Mouse (Mus musculus) adrenal gland, postnatal 14 days (tissue): ENCODE measurements around the gene Dact2. TPM values are rescaled to one million over a fixed set of nuclear protein-coding genes. Genes with fewer than 3 reads are reported as not detected.
A peak's percentile ranks its signal among the peaks of the same experiment; 100 is the strongest.

Source experiments
- DNase-seq: peaks from one replicate; pipeline ENCODE4 v3.0.0; 2021; ENCODE audit warnings: mixed read lengths
- long read RNA-seq, 2 experiments: library from polyadenylated mRNA; stranded (forward); transcript quantifications; one replicate each; pipeline ENCODE4 v2.0.0; 2021
- total RNA-seq: library from RNA; stranded (reverse); gene quantifications from 2 replicates; pipeline ENCODE4 v1.2.3, GENCODE M21; 2021

The Dact2 gene
- total RNA-seq = 1.4 and 2.0 TPM in 2 replicates
- long read RNA-seq, experiment 1 = 0 reads
- long read RNA-seq, experiment 2 = 0 reads

DNA sequence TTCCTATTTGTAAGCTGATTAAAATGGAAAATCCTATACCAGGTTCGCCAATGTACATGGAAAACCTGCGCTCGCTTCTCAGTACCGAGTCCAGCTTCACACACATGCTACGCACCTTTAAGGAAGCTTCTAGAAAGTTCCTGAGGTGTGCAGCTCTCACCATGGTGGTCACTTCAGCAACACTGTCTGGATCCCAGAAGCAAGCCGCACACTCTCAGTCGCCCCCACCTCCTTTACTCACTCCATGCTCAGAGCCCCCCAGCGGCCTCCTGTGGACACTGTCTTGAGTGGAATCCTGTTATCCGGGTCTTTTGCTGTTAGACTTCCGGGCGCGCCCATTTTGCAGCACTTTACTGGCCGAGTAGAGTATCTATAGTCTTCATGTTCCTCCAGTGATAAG, at the start of gene Dact2:
Dact2 (minus strand) TSS at position 244 of the 400 bp plus-strand sequence.
- DNase-seq = no peak

- no peak for DNase-seq
Observed at GRCm38 (mm10) chr17:14252456-14252855, 48.4 kb upstream of the Dact2 start.

- DNase-seq = no peak
Observed at GRCm38 (mm10) chr17:14250401-14250800, 46.3 kb upstream of the Dact2 start.

- DNase-seq = no peak
Observed at GRCm38 (mm10) chr17:14249595-14249994, 45.5 kb upstream of the Dact2 start.

DNA sequence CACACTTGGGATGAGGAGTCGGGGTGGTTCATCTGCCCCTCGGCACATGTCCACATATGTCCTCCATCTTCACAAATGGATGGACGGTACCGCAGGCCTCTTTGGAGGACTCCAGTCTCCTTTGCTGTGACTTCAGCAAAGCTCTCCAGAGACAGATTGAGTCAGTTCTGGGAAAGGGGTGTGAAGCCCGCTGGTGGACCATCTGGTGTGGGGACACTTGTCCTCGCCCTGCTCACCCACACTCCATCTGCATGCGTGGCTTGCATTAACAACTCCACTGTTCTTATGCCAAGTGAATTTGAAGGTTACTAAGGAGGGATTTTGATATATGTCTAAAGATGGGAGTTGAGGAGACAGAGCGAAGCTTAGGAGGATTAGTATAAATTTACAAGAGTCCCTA, 43.8 kb upstream of the Dact2 start:
- no peak for DNase-seq

DNA sequence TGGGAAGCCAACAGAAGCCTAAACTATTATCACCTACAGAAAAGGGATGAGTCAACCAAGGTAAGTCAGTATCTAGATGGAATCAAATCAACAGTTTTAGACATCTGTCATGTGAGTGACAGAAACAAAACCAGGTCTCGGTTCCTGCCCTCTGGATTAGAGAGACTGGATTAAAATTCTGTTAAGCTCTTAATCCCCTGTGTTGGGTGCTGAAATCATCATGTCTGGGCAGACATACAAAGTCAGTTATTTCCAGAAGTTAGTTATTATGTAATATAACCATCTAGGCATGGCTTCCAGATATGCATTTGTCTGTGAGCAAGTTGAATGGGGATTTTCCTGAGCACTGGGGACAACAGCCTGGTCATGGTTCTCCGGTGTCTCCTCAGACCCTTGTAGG, 42.2 kb upstream of the Dact2 start:
- DNase-seq = no peak

- DNase-seq = peak; percentile 70
Observed at GRCm38 (mm10) chr17:14244195-14244965, 40.3 kb upstream of the Dact2 start.

DNA sequence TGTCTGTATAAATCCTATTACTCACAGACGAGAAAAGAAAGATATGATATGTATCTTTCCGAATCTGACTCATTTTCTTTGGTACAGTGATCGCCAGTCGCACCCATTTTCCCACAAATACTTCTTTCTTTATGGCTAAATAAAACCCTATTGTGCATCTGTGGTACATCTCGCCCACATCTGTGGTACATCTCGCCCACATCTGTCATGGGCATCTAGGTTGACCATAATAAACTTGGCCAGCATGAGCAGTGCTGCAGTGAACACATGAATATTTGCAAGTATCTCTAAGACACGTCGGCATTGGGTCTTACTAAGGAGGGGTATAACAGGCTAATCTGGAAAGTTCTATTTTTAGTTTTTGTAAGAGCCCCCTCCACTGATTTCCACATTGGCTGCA, 38.5 kb upstream of the Dact2 start:
- DNase-seq = no peak

GRCm38 (mm10) chr17:14239960-14240359, 35.9 kb upstream of the Dact2 start:
- peak; percentile 11 for DNase-seq

GRCm38 (mm10) chr17:14237134-14237533, 33.0 kb upstream of the Dact2 start:
- peak; percentile 42 for DNase-seq

DNA sequence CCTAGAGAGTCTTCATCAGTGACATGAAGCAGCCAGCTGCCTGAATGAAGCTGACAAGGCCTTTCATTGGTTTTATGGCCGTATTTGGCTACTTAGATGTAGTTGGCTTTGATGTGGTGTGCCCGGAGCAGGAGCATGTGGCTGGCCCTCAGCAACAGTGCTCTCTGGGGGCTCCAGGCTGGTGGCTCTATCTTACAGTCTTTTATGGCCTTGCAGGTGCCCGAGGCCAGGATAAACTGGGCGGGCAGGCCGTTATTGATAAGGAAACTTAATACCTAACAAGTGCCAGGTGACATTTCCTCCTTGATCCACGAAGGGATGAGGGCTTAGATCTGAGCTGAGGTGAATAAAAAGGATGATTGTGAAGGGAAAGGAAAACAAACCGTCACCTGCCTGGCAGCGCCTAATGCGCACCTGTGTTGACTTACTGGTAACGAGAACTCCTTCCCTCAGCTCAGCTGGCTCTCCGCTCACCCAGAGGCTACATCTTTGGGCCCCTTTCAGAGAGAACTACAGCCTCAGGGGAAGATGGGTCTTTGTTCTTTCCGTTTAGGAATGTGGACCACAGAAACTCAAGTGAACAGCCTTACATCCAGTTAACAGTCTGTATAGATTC, 30.8 kb upstream of the Dact2 start:
- DNase-seq = no peak

- DNase-seq = no peak
Observed at GRCm38 (mm10) chr17:14233658-14234057, 29.6 kb upstream of the Dact2 start.

DNA sequence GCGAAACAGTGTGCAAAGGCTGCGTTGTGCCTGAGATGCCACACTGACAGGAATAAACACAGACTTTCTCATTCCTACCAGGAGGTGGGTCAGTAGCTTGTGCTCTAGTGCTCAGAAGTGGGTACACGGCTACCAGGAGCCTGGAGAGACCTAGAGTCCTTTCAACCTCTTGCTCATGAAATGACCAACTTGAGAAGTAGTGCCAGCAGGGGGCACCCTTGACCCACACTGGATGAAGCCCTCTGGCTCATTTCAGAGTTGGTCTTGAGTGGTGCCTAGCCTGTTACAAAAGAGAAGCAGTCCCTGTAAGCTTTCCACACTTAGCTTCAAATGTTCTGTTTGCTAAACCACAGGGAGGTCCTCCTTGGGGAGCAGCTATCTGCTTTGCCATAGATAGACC, 28.5 kb upstream of the Dact2 start:
- peak; percentile 87 for DNase-seq

- peak; percentile 38 for DNase-seq
Observed at GRCm38 (mm10) chr17:14230698-14231430, 26.8 kb upstream of the Dact2 start.

DNA sequence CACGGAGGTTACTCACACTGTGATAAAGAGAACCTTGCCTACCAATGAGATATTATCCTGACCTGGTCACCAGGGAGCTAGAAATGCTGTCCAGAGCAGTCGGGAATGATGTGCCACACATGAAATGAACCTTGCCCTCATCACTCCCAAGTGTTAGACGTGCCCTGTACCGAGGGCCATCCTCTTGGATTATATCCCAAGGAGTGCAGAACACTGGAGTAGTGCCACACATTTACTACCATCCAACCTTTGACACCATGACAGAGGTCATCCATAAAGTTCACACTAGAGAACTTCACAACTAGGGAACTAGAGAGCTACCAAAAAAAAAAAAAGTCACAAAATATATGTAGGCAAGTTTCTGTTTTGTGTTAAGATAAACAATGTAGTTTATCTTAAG, 24.3 kb upstream of the Dact2 start:
- no peak for DNase-seq

DNA sequence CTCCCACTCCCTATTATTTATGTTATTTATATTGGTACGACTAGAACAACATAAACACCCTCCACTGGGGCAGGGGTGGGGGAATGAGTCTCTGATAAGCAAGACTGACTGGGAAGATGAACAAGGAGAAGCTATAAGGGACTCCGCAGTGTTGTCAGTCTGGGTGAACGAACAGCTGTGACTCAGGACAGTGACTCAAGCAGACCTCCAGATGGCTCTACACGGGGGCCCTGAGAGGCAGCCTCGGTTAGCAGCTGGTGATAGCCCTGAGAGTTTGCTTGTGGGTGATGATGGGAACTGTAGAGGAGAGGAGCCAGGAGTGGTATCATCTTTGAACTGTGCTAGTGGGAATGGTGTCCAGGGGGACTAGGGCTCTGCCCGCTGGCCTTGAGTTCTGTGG, 23.5 kb upstream of the Dact2 start:
- no peak for DNase-seq

GRCm38 (mm10) chr17:14226778-14227177, 22.7 kb upstream of the Dact2 start:
- no peak for DNase-seq

DNA sequence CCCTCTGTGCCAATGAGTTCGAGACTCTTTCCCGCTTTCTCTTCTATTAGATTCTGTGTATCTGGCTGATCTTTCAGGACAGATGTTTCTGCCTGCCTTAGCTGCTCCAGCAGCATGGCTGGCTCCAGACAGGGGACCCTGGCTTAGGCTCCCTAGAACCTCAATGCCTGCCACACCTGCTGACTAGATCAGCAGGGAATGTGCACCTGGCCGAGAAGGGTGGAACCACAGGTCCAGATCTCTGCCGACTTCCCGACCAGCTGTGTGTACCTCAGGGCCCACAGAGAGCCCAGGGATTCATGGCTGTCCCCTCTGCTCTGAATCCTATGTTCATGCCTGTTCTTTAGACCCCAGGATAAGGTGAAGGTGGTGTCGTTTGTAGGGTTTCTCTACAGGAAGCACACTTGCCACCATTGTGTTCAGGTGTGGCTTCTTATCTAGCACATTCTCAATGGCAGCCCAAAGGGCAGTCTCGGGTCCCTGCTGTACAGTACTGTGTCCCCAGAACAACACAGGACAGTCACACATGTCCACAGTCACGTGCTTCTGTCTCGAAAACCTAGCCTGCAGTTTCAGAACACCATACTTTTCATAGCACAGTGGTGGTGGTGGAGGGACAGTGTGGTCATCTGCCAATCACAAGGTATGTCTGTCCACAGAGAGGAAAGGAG, 22.0 kb upstream of the Dact2 start:
- DNase-seq = no peak

GRCm38 (mm10) chr17:14221893-14222615, 17.9 kb upstream of the Dact2 start:
- no peak for DNase-seq

DNA sequence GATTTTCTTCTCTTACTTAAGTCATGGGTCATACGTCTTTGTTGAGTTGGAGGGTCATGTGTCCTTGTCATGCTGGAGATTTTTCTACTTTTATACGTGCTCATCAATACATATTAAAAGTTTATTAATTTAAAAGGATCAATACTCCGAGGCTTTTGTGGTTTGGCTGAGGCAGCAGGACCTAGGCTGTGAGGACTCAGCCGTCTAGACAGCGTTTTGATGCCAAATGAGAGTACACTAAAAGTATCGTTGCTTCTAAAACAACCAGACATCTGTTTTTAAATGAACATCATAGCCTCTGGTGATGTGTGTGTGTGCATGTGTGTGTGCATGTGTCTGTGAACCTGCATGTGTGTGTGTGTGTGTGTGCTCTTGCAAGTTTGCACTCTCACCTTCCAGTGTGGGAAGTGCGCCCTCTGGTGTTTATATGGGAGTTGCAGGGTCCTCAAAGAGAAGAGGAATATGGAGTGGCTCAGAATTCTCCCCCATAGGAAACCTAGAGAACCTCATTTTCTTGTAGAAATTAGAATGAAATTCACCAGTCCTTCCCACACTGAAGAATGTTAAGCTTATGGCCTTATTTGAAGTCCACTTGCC, 16.6 kb upstream of the Dact2 start:
- peak; percentile 77 for DNase-seq

DNA sequence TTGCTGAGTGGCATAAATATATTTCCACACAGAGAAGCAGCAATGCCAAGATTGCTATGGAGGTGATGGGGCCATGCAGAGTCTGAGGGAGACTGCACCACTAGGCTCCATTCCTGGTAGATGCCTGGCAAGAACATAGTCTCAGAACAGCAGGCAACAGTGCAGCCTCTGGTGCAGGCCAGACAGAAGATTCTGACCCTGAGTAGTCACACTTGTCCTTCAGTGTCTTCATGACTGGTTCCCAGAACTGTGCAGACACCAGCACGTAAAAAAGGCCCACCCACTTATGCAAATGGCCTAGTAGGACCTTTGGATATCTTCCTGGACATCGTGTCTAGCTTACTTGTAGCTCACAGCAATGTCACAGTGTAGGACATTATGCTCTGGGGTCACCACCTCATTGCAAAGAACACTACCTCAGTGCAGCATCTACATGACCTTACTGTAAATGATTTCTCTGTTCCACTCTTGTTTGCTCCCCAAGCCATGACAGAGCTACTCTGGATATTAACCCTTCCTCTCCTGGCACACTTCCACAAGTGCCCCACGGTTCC, 9.9 kb upstream of the Dact2 start:
- DNase-seq = peak; percentile 39
